Mouse (Mus musculus): ENCODE measurements at regions not wholly inside any gene's neighbourhood (a gene's known extent, or its start where the extent isn't known, plus 50 kb on each side); places are given as distances from the start of the nearest gene placed in this dataset.

- TF ChIP-seq POLR2A (IDR thresholded peaks at IDR 0.05; ENCODE audit: low read depth, low read length) (no peak), CTCF (conservative IDR thresholded peaks at IDR 0.05; ENCODE audit: insufficient read depth, insufficient read length, low read depth, low read length) (no peak)
Measured at GRCm38 (mm10) chr12:74632827-74633226, 316.6 kb upstream of the Gm11042 start.

Measured in kidney, adult 2 months (tissue).